Mouse (Mus musculus) liver, embryonic 14.5 days (tissue): ENCODE data around the gene Tcte2.

Experiments used
- CTCF ChIP-seq: IDR thresholded peaks from 2 replicates; pipeline ENCODE4 v1.5.1; 2016; ENCODE audit warnings: antibody characterized with exemption, low read depth, control low read depth
- EP300 ChIP-seq: IDR thresholded peaks from 2 replicates; pipeline ENCODE4 v1.6.1; 2016; ENCODE audit warnings: antibody characterized with exemption, low read depth

DNA sequence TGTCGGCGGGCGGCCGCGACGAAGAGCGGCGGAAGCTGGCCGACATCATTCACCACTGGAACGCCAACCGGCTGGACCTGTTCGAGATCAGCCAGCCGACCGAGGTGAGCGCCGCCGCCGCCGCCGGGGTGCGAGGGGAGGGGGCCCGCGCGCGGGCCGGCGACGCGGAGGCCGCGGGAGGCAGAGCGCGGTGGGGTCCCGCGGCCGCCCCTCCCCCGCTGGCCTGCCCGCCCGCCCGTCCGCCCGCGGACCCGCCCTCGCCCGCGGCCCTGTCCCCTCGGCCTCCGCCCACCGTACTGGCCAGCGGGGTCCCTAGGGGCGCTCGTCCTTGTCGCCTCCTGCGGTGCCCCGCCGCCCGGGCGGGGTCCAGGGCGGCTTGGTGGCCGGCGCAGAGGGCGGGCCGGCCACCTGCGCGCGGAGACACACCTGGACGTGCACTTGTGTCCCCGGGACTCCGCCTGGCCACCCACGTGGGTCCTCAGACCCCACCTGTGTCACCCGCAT is 898 bp downstream of the Tcte2 start:
- TF ChIP-seq CTCF (no peak), EP300 (no peak)
